Mouse (Mus musculus) kidney, postnatal 0 days (tissue): ENCODE measurements around the gene Commd2. TPM values are rescaled to one million over a fixed set of nuclear protein-coding genes. Genes with fewer than 3 reads are reported as not detected.

Experiments used
- ATAC-seq: fragments of 200-750 bp; cut with Nextera tagmentation; replicated peaks from 2 replicates; pipeline ENCODE4 v1.8.0; 2017; ENCODE audit warnings: low read depth, moderate number of reproducible peaks, moderate TSS enrichment, moderate library complexity; ENCODE audit not compliant: low FRiP score
- DNase-seq: peaks from one replicate; pipeline ENCODE4 v3.0.0-alpha.2; 2016; ENCODE audit warnings: low spot score
- H3K27ac ChIP-seq: fragments of 300-500 bp; sonication (generic); 2 replicates; pipeline ENCODE4 v1.5.1; 2014; ENCODE audit warnings: mild to moderate bottlenecking
- H3K27me3 ChIP-seq: fragments of 300-500 bp; sonication (generic); 2 replicates; pipeline ENCODE4 v1.6.1; 2014; ENCODE audit warnings: low read length, mixed read lengths; ENCODE audit not compliant: insufficient read depth
- H3K36me3 ChIP-seq: fragments of 300-500 bp; sonication (generic); 2 replicates; pipeline ENCODE4 v1.6.1; 2014; ENCODE audit warnings: low read length, mixed read lengths; ENCODE audit not compliant: insufficient read depth
- H3K4me1 ChIP-seq: fragments of 300-500 bp; sonication (generic); replicated peaks from 2 replicates; pipeline ENCODE4 v1.6.1; 2014; ENCODE audit warnings: antibody characterized with exemption, low read length, mixed read lengths; ENCODE audit not compliant: insufficient read depth
- H3K4me2 ChIP-seq: fragments of 300-500 bp; sonication (generic); 2 replicates; pipeline ENCODE4 v1.6.1; 2014; ENCODE audit warnings: mild to moderate bottlenecking, low read length, moderate library complexity, mixed read lengths
- H3K4me3 ChIP-seq: fragments of 300-500 bp; sonication (generic); replicated peaks from 2 replicates; pipeline ENCODE4 v1.5.1; 2014; ENCODE audit warnings: low read depth, low read length
- H3K9ac ChIP-seq: fragments of 300-500 bp; sonication (generic); 2 replicates; pipeline ENCODE4 v1.6.1; 2014; ENCODE audit warnings: low read depth, low read length
- H3K9me3 ChIP-seq: fragments of 300-500 bp; sonication (generic); replicated peaks from 2 replicates; pipeline ENCODE4 v1.6.1; 2016; ENCODE audit warnings: low read length, inconsistent platforms, mixed read lengths
- CTCF ChIP-seq: IDR thresholded peaks from 2 replicates; pipeline ENCODE4 v1.5.1; 2016; ENCODE audit warnings: antibody characterized with exemption, low read depth, mild to moderate bottlenecking, moderate library complexity
- WGBS: fragments of 180-500 bp; shearing (Covaris S2); extraction: QIAGEN DNeasy Blood & Tissue Kit; methylation state at CpG from one replicate; pipeline ENCODE4 v1.1.7; 2014; 5-methylcytosine and 5-hydroxymethylcytosine counted together
- polyA plus RNA-seq: library from polyadenylated mRNA; unstranded; fragments of >200 nt; fragmentation: Nextera tagmentation; extraction: Ambion mirVana; gene quantifications from 2 replicates; pipeline ENCODE4 v1.2.1, GENCODE M21; 2015

Gene Commd2
- polyA plus RNA-seq, 1 experiment from 2014 or later: 92.6 TPM

GRCm38 (mm10) chr3:57625275-57625997 lies 26.1 kb downstream of the Commd2 start:
- Histone ChIP-seq H3K27ac (no peak overlapping the region), H3K4me1 (no peaks in the 10 kb centered on the region), H3K9ac (0 out of 2 replicates have a peak overlapping the region, but pooled peaks have one; percentile 41), H3K4me2 (peak overlapping the region; percentile 49), H3K36me3 (no peaks in the 10 kb centered on the region), H3K27me3 (no peaks in the 10 kb centered on the region), H3K9me3 (no peaks in the 10 kb centered on the region), H3K4me3 (peak overlapping the region; percentile 24)
- ATAC-seq (peak; percentile 46; the same call in 1 of the 2 replicates), DNase-seq (peak; percentile 90)
- peak; percentile 93 for TF ChIP-seq CTCF
- WGBS: 27% methylated on average over 21 of the region's 21 CpGs

- peak; percentile 62 for TF ChIP-seq CTCF
- no peak for DNase-seq
- Histone ChIP-seq H3K4me3 (no peak overlapping the region), H3K4me2 (no peak overlapping the region), H3K27ac (no peak overlapping the region), H3K36me3 (no peaks in the 10 kb centered on the region), H3K27me3 (no peaks in the 10 kb centered on the region), H3K9ac (no peak overlapping the region), H3K9me3 (no peaks in the 10 kb centered on the region), H3K4me1 (no peaks in the 10 kb centered on the region)
- no peak for ATAC-seq
- 68% methylated on average over 4 of the region's 4 CpGs for WGBS
Observed at GRCm38 (mm10) chr3:57619718-57620117, 31.8 kb downstream of the Commd2 start.

- Histone ChIP-seq H3K9me3 (no peaks in the 10 kb centered on the region), H3K4me1 (no peaks in the 10 kb centered on the region), H3K9ac (no peak overlapping the region), H3K27me3 (no peaks in the 10 kb centered on the region), H3K4me2 (no peak overlapping the region), H3K4me3 (no peak overlapping the region), H3K36me3 (no peaks in the 10 kb centered on the region), H3K27ac (no peak overlapping the region)
- ATAC-seq: no peak
- WGBS: 87% methylated on average over 4 of the region's 4 CpGs
- no peak for DNase-seq
- peak; percentile 58; the same call in 1 of the 2 replicates for TF ChIP-seq CTCF
Observed at GRCm38 (mm10) chr3:57615652-57616051, 35.9 kb downstream of the Commd2 start.

GRCm38 (mm10) chr3:57612430-57612997 lies 39.0 kb downstream of the Commd2 start:
- no peak overlapping the region for H3K4me2 ChIP-seq
- no peak overlapping the region for H3K4me3 ChIP-seq
- no peaks in the 10 kb centered on the region for H3K9me3 ChIP-seq
- TF ChIP-seq CTCF: no peak
- no peak overlapping the region for H3K9ac ChIP-seq
- ATAC-seq: no peak
- no peak for DNase-seq
- H3K36me3 ChIP-seq: no peaks in the 10 kb centered on the region
- 67% methylated on average over 3 of the region's 3 CpGs for WGBS
- H3K4me1 ChIP-seq: no peaks in the 10 kb centered on the region
- no peak overlapping the region for H3K27ac ChIP-seq
- no peaks in the 10 kb centered on the region for H3K27me3 ChIP-seq

GRCm38 (mm10) chr3:57611776-57612175 lies 39.7 kb downstream of the Commd2 start:
- no peaks in the 10 kb centered on the region for H3K27me3 ChIP-seq
- no peak for DNase-seq
- ATAC-seq: no peak
- no peak overlapping the region for H3K9ac ChIP-seq
- H3K4me2 ChIP-seq: no peak overlapping the region
- 50% methylated on average over 7 of the region's 7 CpGs for WGBS
- no peaks in the 10 kb centered on the region for H3K9me3 ChIP-seq
- no peak for TF ChIP-seq CTCF
- no peaks in the 10 kb centered on the region for H3K4me1 ChIP-seq
- H3K27ac ChIP-seq: no peak overlapping the region
- no peak overlapping the region for H3K4me3 ChIP-seq
- H3K36me3 ChIP-seq: no peaks in the 10 kb centered on the region

- Histone ChIP-seq H3K4me3 (no peak overlapping the region), H3K4me2 (no peak overlapping the region), H3K36me3 (no peaks in the 10 kb centered on the region), H3K9ac (no peak overlapping the region), H3K9me3 (no peaks in the 10 kb centered on the region), H3K4me1 (no peaks in the 10 kb centered on the region), H3K27ac (no peak overlapping the region), H3K27me3 (no peaks in the 10 kb centered on the region)
- ATAC-seq (no peak), DNase-seq (no peak)
- TF ChIP-seq CTCF: no peak
- 62% methylated on average over 1 of the region's 1 CpGs for WGBS
Observed at GRCm38 (mm10) chr3:57604618-57605015, 46.9 kb downstream of the Commd2 start.
